Mouse (Mus musculus) left cerebral cortex, adult 18-20 months (tissue): ENCODE measurements around the gene Csgalnact2. TPM values are rescaled to one million over a fixed set of nuclear protein-coding genes. Genes with fewer than 3 reads are reported as not detected.

Experiments used
- DNase-seq, 2 experiments: peaks; one replicate each; pipeline ENCODE4 v3.0.0; 2021 to 2022; ENCODE audit warnings: low spot score in 2 of 2, mixed read lengths in 1 of 2
- microRNA-seq, 2 experiments: library from miRNA; unstranded; fragments of <30 nt; microRNA quantifications; one replicate each; pipeline ENCODE4 v1.2.0; 2021
- total RNA-seq, 2 experiments: library from RNA; stranded (reverse); gene quantifications; 2 replicates each; pipeline ENCODE4 v1.2.3; 2021

Csgalnact2 gene
- total RNA-seq, 2 experiments from 2014 or later = 11.0 to 11.6 TPM

DNA sequence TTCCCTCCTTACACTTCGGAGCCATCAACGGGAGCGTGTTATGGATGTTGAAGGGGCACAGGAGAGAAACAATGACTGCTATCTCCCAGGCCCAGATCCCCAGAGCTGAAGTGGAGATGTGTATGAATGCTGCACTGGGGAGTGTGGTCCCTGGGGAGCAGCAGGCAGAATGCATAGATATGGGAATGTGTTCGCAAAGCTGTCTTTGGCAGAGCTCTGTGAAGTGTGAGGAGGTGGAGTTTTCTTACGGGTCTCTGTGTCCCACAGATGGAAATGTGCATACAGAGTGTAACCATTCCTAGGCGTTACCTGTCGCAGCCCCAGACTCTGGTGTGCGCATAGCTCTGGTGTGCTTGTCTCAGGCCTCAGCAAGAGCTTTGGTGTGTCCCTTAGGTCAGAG is 62.2 kb downstream of the Csgalnact2 start:
- no peak for DNase-seq

- no peak for DNase-seq
Observed at GRCm38 (mm10) chr6:118076256-118076655, 62.7 kb downstream of the Csgalnact2 start.

- DNase-seq = no peak
Observed at GRCm38 (mm10) chr6:118074151-118074550, 64.8 kb downstream of the Csgalnact2 start.

GRCm38 (mm10) chr6:118072176-118072575 is 66.8 kb downstream of the Csgalnact2 start:
- DNase-seq = no peak

- no peak for DNase-seq
Observed at GRCm38 (mm10) chr6:118071416-118071815, 67.5 kb downstream of the Csgalnact2 start.

- no peak for DNase-seq
Observed at GRCm38 (mm10) chr6:118071013-118071350, 68.0 kb downstream of the Csgalnact2 start.

- DNase-seq = peak; percentile 74 to 81
Observed at GRCm38 (mm10) chr6:118070321-118071012, 68.5 kb downstream of the Csgalnact2 start.

DNA sequence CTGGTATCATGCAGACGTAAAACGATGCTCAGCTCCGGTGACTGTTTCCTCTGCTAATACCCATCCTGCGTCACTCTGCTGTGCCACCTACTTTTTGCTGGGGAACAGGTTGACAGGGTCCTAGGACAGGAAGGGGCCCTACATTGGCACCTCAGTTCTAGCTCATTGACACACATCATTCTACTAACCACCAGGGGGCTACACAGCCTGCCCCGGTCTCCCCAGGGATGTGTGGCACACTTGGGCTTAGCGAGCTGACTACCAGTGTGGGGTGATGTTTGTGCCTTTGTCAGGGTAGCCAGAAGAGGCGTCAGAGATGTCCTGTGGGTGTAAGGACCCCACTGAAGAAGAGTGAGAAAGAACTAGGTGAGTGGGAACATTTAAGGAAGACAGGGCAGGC is 71.2 kb downstream of the Csgalnact2 start:
- DNase-seq = no peak

DNA sequence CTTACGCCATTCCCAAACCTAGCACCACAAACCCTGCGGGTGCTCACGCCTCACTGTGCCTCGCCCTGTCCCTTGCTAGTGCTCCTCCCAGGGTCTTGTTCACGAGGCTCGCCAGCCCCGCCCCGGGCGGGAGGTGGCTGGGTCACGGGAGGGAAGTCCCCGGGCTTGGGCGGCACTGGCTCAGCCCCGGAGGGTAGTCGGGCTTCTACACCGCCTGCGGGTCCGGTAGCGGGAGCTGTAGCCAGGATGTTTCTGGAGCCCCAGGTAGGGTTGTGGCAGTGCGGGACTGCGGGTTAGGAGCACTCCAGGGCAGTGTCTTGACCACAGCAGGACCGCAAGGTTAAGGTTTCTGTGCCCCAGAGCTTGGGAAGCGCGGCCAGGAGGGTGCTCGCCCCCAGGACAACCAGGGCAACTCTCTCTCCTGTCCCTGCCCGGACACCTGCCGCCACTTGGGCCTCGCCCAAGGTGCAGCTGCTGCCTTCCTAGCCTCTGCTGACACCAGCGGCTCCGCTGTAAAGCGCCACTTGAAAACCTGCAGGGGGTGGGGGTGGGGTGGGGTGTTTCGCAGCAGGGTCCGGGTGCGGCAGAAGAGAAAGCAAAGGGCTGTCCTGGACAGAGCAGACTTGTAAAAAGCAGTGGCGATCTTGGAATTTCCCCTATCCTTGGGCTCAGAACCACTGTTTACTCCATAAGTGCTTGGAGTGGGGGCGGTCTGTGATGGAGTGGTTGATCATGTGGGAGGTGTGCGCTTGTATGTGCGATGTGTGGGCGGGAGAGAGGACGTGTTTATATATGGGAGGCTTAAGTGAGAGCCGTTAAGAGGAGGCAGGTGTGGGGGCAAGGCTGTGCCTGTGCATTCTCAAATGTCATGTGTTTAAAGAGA is 72.5 kb downstream of the Csgalnact2 start:
- peak; percentile 73 to 81 for DNase-seq

- no peak for DNase-seq
Observed at GRCm38 (mm10) chr6:118065837-118066198, 73.1 kb downstream of the Csgalnact2 start.

DNA sequence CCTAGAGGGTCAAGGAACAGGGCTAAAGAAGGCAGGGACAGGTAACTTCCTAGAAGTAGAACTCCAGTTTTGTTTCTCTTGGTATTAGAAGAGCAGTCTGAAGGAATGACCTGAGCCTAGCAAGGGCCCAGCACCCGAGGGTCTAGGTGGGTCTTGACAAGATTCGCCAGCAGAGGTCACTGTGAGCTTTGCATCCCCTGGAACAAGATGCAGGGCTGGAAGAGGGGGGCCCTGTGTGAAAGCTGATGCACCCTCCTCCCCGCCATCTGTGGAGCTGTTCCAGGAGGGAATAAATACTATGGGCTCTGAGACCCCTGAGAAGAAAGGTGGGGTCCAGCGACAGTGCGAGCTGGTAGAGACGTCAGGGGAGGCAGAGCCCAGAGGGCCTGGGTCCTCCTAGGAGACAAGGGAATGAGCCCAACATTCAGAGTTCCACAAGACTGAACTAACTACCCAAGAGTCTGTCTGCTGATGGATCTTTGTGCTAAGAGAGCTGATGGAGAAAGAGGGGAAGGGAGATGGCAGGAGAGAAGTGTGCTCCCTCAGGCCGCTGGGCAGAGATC is 73.9 kb downstream of the Csgalnact2 start:
- no peak for DNase-seq

- no peak for DNase-seq
Observed at GRCm38 (mm10) chr6:118063266-118063665, 75.7 kb downstream of the Csgalnact2 start.

DNA sequence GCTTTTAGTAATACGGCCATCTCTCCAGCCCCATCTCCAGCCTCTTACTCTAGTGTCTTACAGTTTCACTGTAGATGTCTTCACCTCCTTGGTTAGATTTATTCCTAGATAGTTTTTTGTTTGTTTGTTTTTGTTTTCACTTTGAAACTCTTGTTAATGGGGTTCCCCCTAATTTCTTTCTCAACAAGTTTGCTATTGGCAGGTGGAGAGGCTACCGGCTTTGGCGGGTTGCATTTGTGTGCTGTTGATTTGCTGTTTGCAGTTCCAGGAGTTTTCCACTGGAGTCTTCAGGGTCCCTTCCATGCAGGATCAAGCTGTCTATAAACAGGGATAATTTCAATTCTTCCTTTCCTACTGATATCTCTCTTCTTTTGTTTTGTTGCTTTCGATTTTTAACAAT is 77.7 kb downstream of the Csgalnact2 start:
- no peak for DNase-seq

Small RNA genes within 50 kb of the gene (microRNA-seq; reads per million reads assigned to microRNA genes)
- 68.4 to 177 reads per million in 2 experiments for gene Mir7044

Other genes with a start within 250 kb of the Csgalnact2 start
- gene Hnrnpf, start 238.8 kb downstream of the Csgalnact2 start, total RNA-seq = 100 to 1,000 TPM; 112 to 144 TPM
- not detected for gene Fxyd4, start 201.4 kb downstream of the Csgalnact2 start, total RNA-seq
- gene Rasgef1a, start 127.7 kb downstream of the Csgalnact2 start, total RNA-seq = 100 to 1,000 TPM; 201 to 250 TPM
- 1 to 10 TPM; 2.9 to 3.6 TPM for gene Ret, start 58.6 kb upstream of the Csgalnact2 start, total RNA-seq